Mouse (Mus musculus) spleen, embryonic (tissue): Measurements from ENCODE around the gene Irgq.

Experiments
- CTCF ChIA-PET: fragments of 350-600 bp; sonication (Branson Sonifier 250); formaldehyde crosslinking; loops from one replicate; lab custom pipeline; 2022; lab: Charles Lee

Irgq gene

GRCm38 (mm10) chr7:24586828-24587227 lies 56.3 kb downstream of the Irgq start:
- CTCF ChIA-PET = no interaction called here

GRCm38 (mm10) chr7:24587330-24588105 lies 57.0 kb downstream of the Irgq start, which contains the start of the genes Ethe1 and Zfp575:
TSS of gene Ethe1 (plus strand) at chr7:24587543.
TSS of gene Zfp575 (minus strand) at chr7:24587641.
- CTCF ChIA-PET = no interaction called here
